Mouse (Mus musculus) hindbrain, embryonic 13.5 days (tissue): ENCODE measurements around the gene Cxcr4. TPM values are rescaled to one million over a fixed set of nuclear protein-coding genes. Genes with fewer than 3 reads are reported as not detected.

Experiments used
- ATAC-seq: fragments of 200-750 bp; cut with Nextera tagmentation; 2 replicates; pipeline ENCODE4 v1.8.0; 2017; ENCODE audit warnings: moderate TSS enrichment; ENCODE audit not compliant: low FRiP score
- H3K27ac ChIP-seq: fragments of 300-500 bp; sonication (generic); 2 replicates; pipeline ENCODE4 v1.5.1; 2015; ENCODE audit warnings: inconsistent platforms, mild to moderate bottlenecking, moderate library complexity
- H3K27me3 ChIP-seq: fragments of 300-500 bp; sonication (generic); 2 replicates; pipeline ENCODE4 v1.6.1; 2015; ENCODE audit warnings: mild to moderate bottlenecking, inconsistent platforms
- H3K36me3 ChIP-seq: fragments of 300-500 bp; sonication (generic); 2 replicates; pipeline ENCODE4 v1.6.1; 2015; ENCODE audit warnings: mild to moderate bottlenecking, inconsistent platforms
- H3K4me1 ChIP-seq: fragments of 300-500 bp; sonication (generic); replicated peaks from 2 replicates; pipeline ENCODE4 v1.6.1; 2015; ENCODE audit warnings: inconsistent platforms
- H3K4me2 ChIP-seq: fragments of 300-500 bp; sonication (generic); 2 replicates; pipeline ENCODE4 v1.6.1; 2015; ENCODE audit warnings: inconsistent platforms, mild to moderate bottlenecking, moderate library complexity
- H3K4me3 ChIP-seq: fragments of 300-500 bp; sonication (generic); 2 replicates; pipeline ENCODE4 v1.5.1; 2015; ENCODE audit warnings: mild to moderate bottlenecking, inconsistent platforms
- H3K9ac ChIP-seq: fragments of 300-500 bp; sonication (generic); 2 replicates; pipeline ENCODE4 v1.6.1; 2015; ENCODE audit warnings: mild to moderate bottlenecking, inconsistent platforms
- H3K9me3 ChIP-seq: fragments of 300-500 bp; sonication (generic); 2 replicates; pipeline ENCODE4 v1.6.1; 2016; ENCODE audit warnings: inconsistent platforms
- WGBS: fragments of 180-500 bp; shearing (Covaris S2); methylation state at CpG from one replicate; pipeline ENCODE4 v1.1.7; 2015; 5-methylcytosine and 5-hydroxymethylcytosine counted together
- polyA plus RNA-seq: library from polyadenylated mRNA; unstranded; fragments of >200 nt; fragmentation: Nextera tagmentation; extraction: Ambion mirVana; gene quantifications from 2 replicates; pipeline ENCODE4 v1.2.1, GENCODE M21; 2015

The Cxcr4 gene
- polyA plus RNA-seq, 1 experiment from 2014 or later, result 15.5 TPM

DNA sequence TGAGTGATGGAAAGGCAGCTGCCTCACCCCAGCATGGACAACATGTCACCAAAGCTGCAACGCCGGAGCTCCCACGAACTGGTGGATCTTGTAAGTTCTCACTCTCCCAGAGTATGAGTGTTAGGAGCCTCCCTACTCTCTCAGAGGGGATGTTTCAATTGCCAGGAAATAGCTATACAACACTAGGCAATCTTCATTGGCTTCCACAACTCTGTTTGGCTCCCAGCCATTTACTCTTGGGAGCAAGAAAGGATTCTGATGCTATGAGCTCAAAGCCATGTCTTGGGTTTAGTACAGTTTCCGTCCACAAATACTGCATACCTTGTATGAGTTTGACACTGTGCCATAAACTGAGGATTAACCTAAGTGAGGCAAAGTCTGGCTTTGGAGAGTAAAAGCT lies 34.1 kb downstream of the Cxcr4 start:
- no peak overlapping the region for H3K4me2 ChIP-seq
- no peak overlapping the region for H3K4me3 ChIP-seq
- no peaks in the 10 kb centered on the region for H3K36me3 ChIP-seq
- no peak overlapping the region for H3K9ac ChIP-seq
- H3K27ac ChIP-seq, result no peak overlapping the region
- peaks cover 10% of the 10 kb centered on the region; the same call in 1 of the 2 replicates for H3K4me1 ChIP-seq
- no peaks in the 10 kb centered on the region for H3K9me3 ChIP-seq
- WGBS, result 86% methylated on average over 4 of the region's 4 CpGs
- no peaks in the 10 kb centered on the region for H3K27me3 ChIP-seq
- no peak for ATAC-seq

DNA sequence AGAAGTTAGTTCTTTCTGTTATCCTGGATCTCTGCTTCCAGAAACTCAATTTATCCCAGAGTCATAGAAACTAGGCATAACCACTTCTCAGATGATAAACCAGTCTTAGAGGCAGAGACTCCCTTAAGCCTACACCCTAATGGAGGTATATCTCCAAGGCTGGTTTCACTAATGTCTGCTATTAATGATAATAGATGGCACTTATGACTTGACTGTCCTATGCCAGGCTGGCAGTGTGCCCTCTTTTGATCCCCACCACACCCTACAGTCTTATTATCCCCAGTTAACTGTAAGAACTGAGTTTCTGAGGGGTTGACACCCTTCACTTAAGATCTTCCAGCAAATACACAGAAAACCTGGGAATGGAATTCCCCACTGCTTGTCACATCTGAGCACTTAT lies 39.5 kb downstream of the Cxcr4 start:
- no peak overlapping the region for H3K4me3 ChIP-seq
- peaks cover 12% of the 10 kb centered on the region; the same call in 1 of the 2 replicates for H3K4me1 ChIP-seq
- H3K27me3 ChIP-seq, result no peaks in the 10 kb centered on the region
- no peaks in the 10 kb centered on the region for H3K9me3 ChIP-seq
- no peaks in the 10 kb centered on the region for H3K36me3 ChIP-seq
- H3K4me2 ChIP-seq, result no peak overlapping the region
- no peak overlapping the region for H3K27ac ChIP-seq
- H3K9ac ChIP-seq, result no peak overlapping the region
- no peak for ATAC-seq

DNA sequence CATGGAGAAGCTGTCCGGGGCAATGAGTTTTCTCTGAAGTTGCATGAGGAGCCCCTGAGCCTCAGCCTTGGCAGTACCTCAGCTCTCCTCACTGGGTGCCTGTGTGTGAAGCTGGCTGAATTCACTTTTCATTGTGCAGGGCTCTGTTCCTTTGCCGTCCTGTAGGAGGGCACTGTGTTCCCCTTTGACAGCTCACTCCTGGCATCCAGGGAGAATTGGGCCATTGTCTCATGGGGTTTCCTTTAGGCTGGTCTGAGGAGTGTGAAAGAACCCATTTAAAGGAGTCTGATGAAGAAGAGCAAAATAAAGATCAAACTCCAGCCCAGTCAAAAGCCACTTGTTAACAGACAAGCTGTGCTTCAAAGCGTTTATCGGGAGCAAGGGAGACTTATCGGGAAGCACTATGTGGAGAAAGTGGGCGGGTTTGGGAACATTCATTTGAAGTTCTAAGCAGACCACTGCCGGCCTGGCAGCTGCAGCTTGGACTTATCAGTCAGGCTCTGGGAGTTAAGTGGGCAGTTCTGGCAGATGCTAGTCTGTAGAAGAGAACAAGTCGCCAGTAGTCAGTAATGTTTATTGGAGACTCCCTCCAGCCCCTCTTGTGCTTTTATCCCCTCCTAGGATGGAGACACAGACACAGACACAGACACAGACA lies 40.2 kb downstream of the Cxcr4 start:
- H3K27ac ChIP-seq, result 0 out of 2 replicates have a peak overlapping the region, but pooled peaks have one; percentile 48

GRCm38 (mm10) chr1:128549442-128549841 lies 42.7 kb downstream of the Cxcr4 start:
- H3K27ac ChIP-seq, result no peak overlapping the region
- H3K27me3 ChIP-seq, result no peaks in the 10 kb centered on the region
- H3K9me3 ChIP-seq, result no peaks in the 10 kb centered on the region
- peaks cover 20% of the 10 kb centered on the region for H3K4me1 ChIP-seq
- 76% methylated on average over 5 of the region's 5 CpGs for WGBS
- no peak overlapping the region for H3K4me2 ChIP-seq
- H3K36me3 ChIP-seq, result no peaks in the 10 kb centered on the region
- no peak overlapping the region for H3K9ac ChIP-seq
- H3K4me3 ChIP-seq, result no peak overlapping the region
- no peak for ATAC-seq

More for the DNA sequence above, 40.2 kb downstream of the Cxcr4 start:
- no peaks in the 10 kb centered on the region for H3K27me3 ChIP-seq
- H3K4me3 ChIP-seq, result no peak overlapping the region
- no peaks in the 10 kb centered on the region for H3K36me3 ChIP-seq
- no peak overlapping the region for H3K4me2 ChIP-seq
- H3K4me1 ChIP-seq, result peaks cover 17% of the 10 kb centered on the region
- no peaks in the 10 kb centered on the region for H3K9me3 ChIP-seq
- 19% methylated on average over 8 of the region's 8 CpGs for WGBS
- H3K9ac ChIP-seq, result no peak overlapping the region
- ATAC-seq, result peak; percentile 85

- Histone ChIP-seq H3K27ac (no peak overlapping the region), H3K9me3 (no peaks in the 10 kb centered on the region), H3K9ac (no peak overlapping the region), H3K36me3 (no peaks in the 10 kb centered on the region), H3K4me3 (no peak overlapping the region), H3K4me1 (peaks cover 22% of the 10 kb centered on the region), H3K27me3 (no peaks in the 10 kb centered on the region), H3K4me2 (no peak overlapping the region)
- ATAC-seq, result no peak
- WGBS, result 77% methylated on average over 3 of the region's 3 CpGs
Observed at GRCm38 (mm10) chr1:128549007-128549406, 43.1 kb downstream of the Cxcr4 start.

DNA sequence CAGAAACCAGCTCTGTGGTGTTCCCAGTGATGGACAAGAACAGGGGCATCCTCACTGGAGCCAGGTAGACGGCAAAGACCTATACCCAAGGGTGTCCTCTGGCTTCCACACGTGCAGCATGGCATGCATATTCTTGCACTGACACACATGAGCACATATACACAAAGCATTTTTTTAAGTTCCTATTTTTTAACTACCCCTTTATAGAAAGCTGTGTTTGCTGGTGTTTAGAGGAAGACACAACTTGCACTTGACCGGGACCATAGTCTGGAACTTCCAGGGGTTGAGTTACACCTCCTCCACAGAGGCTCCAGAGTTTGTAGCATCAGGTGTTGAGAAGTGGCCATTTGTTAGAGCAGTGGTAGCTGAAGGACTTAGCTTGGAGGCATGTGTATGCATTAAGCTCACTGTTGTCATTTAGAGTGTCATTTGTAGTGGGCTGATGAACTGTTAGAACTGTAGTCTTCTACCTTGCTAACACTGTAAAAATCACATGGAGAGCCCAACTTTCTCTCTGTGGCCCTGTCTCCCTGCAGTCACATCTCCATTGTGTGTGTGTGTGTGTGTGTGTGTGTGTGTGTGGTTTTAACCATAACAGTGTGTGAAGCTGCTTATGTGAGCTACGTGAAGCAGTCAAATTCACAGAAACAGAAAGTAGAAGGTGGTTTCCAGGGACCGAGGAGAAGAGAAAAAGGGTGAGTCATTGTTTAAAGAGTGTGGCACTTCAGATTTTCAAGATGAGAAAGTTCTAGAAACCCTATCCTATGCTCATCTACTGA lies 43.7 kb downstream of the Cxcr4 start:
- WGBS, result 83% methylated on average over 5 of the region's 5 CpGs
- Histone ChIP-seq H3K4me1 (peaks cover 24% of the 10 kb centered on the region), H3K27me3 (no peaks in the 10 kb centered on the region), H3K4me3 (no peak overlapping the region), H3K4me2 (no peak overlapping the region), H3K9ac (no peak overlapping the region), H3K9me3 (no peaks in the 10 kb centered on the region), H3K27ac (no peak overlapping the region), H3K36me3 (no peaks in the 10 kb centered on the region)
- ATAC-seq, result no peak

DNA sequence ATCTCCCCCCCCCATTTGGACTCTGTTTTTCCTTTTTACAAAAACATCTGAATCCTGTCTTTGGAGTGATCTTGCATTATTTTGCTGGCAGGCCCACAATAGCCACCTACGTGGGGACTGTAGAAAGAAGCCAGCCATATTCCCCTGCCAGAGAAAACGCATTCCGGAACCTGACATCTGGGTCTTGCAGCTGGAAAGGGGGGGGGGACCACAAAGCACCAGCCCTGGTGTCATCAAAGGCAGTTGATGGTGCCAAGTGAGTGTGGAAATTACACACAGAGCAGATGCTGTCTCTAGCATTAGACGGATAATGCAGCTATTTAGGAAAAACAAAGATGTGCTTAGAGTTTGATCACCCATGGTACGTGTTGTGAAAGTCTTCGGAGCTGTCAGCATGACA lies 46.4 kb downstream of the Cxcr4 start:
- ATAC-seq, result peak; percentile 52; the same call in 1 of the 2 replicates
- no peak overlapping the region for H3K27ac ChIP-seq
- H3K9me3 ChIP-seq, result no peaks in the 10 kb centered on the region

GRCm38 (mm10) chr1:128543137-128543536 lies 49.0 kb downstream of the Cxcr4 start:
- Histone ChIP-seq H3K4me2 (no peak overlapping the region), H3K27me3 (no peaks in the 10 kb centered on the region), H3K27ac (no peak overlapping the region), H3K4me3 (no peak overlapping the region), H3K4me1 (peaks cover 27% of the 10 kb centered on the region), H3K36me3 (no peaks in the 10 kb centered on the region), H3K9me3 (no peaks in the 10 kb centered on the region), H3K9ac (no peak overlapping the region)
- no peak for ATAC-seq
- WGBS, result 75% methylated on average over 2 of the region's 2 CpGs

More for the DNA sequence above, 46.4 kb downstream of the Cxcr4 start:
- Histone ChIP-seq H3K4me1 (peaks cover 12% of the 10 kb centered on the region), H3K9ac (no peak overlapping the region), H3K4me3 (no peak overlapping the region), H3K27me3 (no peaks in the 10 kb centered on the region), H3K36me3 (no peaks in the 10 kb centered on the region), H3K4me2 (no peak overlapping the region)
- WGBS, result 51% methylated on average over 6 of the region's 6 CpGs

DNA sequence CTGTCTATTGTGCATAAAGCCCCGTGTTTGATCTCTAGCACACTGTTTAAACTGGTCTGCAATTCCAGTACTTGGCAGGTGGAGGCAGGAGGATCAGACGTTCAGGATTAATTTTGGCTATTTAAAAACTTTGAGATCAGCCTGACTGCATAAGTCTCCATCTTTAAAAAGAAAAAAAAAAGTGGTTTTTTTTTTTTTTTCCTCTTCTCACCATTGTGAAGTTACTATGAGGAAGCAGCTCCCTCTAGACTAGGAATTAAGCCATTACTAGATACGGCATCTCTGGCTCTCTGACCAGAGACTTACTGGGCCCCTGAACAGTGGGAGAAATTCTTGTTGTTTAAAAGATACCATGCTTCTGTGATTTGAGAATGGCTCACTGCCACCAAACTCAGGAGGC lies 49.5 kb downstream of the Cxcr4 start:
- no peak for ATAC-seq
- no peaks in the 10 kb centered on the region for H3K36me3 ChIP-seq
- H3K4me1 ChIP-seq, result peaks cover 27% of the 10 kb centered on the region
- H3K27ac ChIP-seq, result no peak overlapping the region
- H3K27me3 ChIP-seq, result no peaks in the 10 kb centered on the region
- no peaks in the 10 kb centered on the region for H3K9me3 ChIP-seq
- H3K9ac ChIP-seq, result no peak overlapping the region
- WGBS, result 68% methylated on average over 3 of the region's 3 CpGs
- H3K4me2 ChIP-seq, result no peak overlapping the region
- no peak overlapping the region for H3K4me3 ChIP-seq

DNA sequence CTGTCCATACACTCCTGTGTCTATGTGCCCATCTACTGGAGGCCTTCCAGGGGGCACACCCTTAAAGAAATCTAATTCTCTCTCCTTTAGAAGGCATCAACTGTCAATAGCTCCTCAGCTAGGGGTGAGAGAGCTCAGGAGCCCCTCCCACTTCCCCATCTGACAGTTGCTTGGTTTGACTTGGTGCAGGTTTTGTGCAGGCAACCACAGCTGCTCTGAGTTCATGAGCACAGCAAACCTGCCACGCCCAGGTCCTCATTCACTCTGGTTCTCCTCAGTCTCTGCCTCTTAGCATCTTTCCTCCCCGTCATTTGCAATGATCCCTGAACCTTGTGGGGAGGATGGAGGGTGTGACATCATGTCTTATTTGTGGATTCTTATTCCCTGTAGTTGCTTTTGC lies 51.9 kb downstream of the Cxcr4 start:
- peaks cover 19% of the 10 kb centered on the region for H3K4me1 ChIP-seq
- H3K4me2 ChIP-seq, result no peak overlapping the region
- no peaks in the 10 kb centered on the region for H3K27me3 ChIP-seq
- no peaks in the 10 kb centered on the region for H3K36me3 ChIP-seq
- H3K27ac ChIP-seq, result peak overlapping the region; percentile 55; the same call in 1 of the 2 replicates
- H3K4me3 ChIP-seq, result no peak overlapping the region
- no peak for ATAC-seq
- WGBS, result 84% methylated on average over 2 of the region's 2 CpGs
- H3K9me3 ChIP-seq, result no peaks in the 10 kb centered on the region
- H3K9ac ChIP-seq, result no peak overlapping the region

DNA sequence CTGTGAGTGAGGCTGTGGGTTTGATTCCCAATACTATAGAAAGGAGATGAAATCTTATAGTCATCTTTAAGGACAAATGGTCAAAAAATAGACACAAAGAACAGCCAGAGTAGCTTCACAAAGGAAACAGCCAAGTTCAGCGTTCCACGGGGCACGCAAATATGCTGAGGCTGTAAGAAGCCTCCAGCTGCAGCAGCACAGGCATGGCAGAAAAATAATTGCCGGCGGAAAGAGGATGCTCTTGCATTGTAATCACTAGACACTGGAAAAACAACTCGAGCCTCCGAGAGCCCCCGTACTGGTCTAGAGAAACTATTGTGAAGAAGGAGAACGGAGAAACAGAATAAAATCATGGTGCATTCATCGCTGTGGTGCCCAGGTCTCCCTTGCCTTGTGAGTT lies 52.5 kb downstream of the Cxcr4 start:
- H3K4me1 ChIP-seq, result peaks cover 19% of the 10 kb centered on the region
- H3K27me3 ChIP-seq, result no peaks in the 10 kb centered on the region
- 0 out of 2 replicates have a peak overlapping the region, but pooled peaks have one; percentile 30 for H3K9ac ChIP-seq
- H3K4me3 ChIP-seq, result no peak overlapping the region
- no peaks in the 10 kb centered on the region for H3K9me3 ChIP-seq
- ATAC-seq, result no peak
- peak overlapping the region; percentile 55 for H3K27ac ChIP-seq
- no peaks in the 10 kb centered on the region for H3K36me3 ChIP-seq
- 30% methylated on average over 10 of the region's 10 CpGs for WGBS
- no peak overlapping the region for H3K4me2 ChIP-seq
